Mouse (Mus musculus) stomach, embryonic 14.5 days (tissue): ENCODE results near the gene Syngr2. TPM values are rescaled to one million over a fixed set of nuclear protein-coding genes. Genes with fewer than 3 reads are reported as not detected.

Experiments
- ATAC-seq: fragments of 200-750 bp; cut with Nextera tagmentation; 2 replicates; pipeline ENCODE4 v1.8.0; 2017; ENCODE audit warnings: low read depth, moderate TSS enrichment; ENCODE audit not compliant: insufficient number of reproducible peaks, insufficient read depth, low FRiP score
- H3K27ac ChIP-seq: fragments of 300-500 bp; sonication (generic); 2 replicates; pipeline ENCODE4 v1.5.1; 2014; ENCODE audit warnings: mild to moderate bottlenecking, low read length, moderate library complexity, mixed read lengths
- H3K27me3 ChIP-seq: fragments of 300-500 bp; sonication (generic); 2 replicates; pipeline ENCODE4 v1.6.1; 2014; ENCODE audit warnings: low read length, control low read depth, mixed read lengths; ENCODE audit not compliant: control insufficient read depth, insufficient read depth
- H3K36me3 ChIP-seq: fragments of 300-500 bp; sonication (generic); 2 replicates; pipeline ENCODE4 v1.6.1; 2014; ENCODE audit warnings: mild to moderate bottlenecking, control low read depth, low read length, moderate library complexity, mixed read lengths; ENCODE audit not compliant: control insufficient read depth, insufficient read depth
- H3K4me1 ChIP-seq: fragments of 300-500 bp; sonication (generic); 2 replicates; pipeline ENCODE4 v1.6.1; 2014; ENCODE audit warnings: low read length, control low read depth, mixed read lengths; ENCODE audit not compliant: control insufficient read depth, insufficient read depth
- H3K4me2 ChIP-seq: fragments of 300-500 bp; sonication (generic); replicated peaks from 2 replicates; pipeline ENCODE4 v1.6.1; 2014; ENCODE audit warnings: low read depth, low read length, control low read depth
- H3K4me3 ChIP-seq: fragments of 300-500 bp; sonication (generic); 2 replicates; pipeline ENCODE4 v1.5.1; 2014; ENCODE audit warnings: low read depth, low read length, control low read depth
- H3K9ac ChIP-seq: fragments of 300-500 bp; sonication (generic); replicated peaks from 2 replicates; pipeline ENCODE4 v1.6.1; 2014; ENCODE audit warnings: low read depth, mild to moderate bottlenecking, control low read depth, low read length, moderate library complexity, mixed read lengths
- H3K9me3 ChIP-seq: fragments of 300-500 bp; sonication (generic); 2 replicates; pipeline ENCODE4 v1.6.1; 2016; ENCODE audit warnings: low read depth, low read length, control low read depth; ENCODE audit not compliant: control insufficient read depth
- whole genome bisulfite sequencing: fragments of 180-500 bp; shearing (Covaris S2); extraction: QIAGEN DNeasy Blood & Tissue Kit; methylation state at CpG from one replicate; pipeline ENCODE4 v1.1.7; 2014; 5-methylcytosine and 5-hydroxymethylcytosine counted together
- polyA plus RNA-seq: library from polyadenylated mRNA; unstranded; fragments of >200 nt; fragmentation: Nextera tagmentation; extraction: Ambion mirVana; gene quantifications from 2 replicates; pipeline ENCODE4 v1.2.1, GENCODE M21; 2014

Syngr2 gene
- polyA plus RNA-seq, 1 experiment from 2014 or later, result 101 TPM

GRCm38 (mm10) chr11:117778031-117778430 is 31.4 kb upstream of the Syngr2 start:
- Histone ChIP-seq H3K27ac (no peak overlapping the region), H3K4me3 (no peak overlapping the region), H3K9me3 (no peaks in the 10 kb centered on the region), H3K4me2 (no peak overlapping the region), H3K4me1 (peaks cover 40% of the 10 kb centered on the region), H3K27me3 (no peaks in the 10 kb centered on the region), H3K9ac (no peak overlapping the region), H3K36me3 (peaks cover 4% of the 10 kb centered on the region; the same call in 1 of the 2 replicates)
- 93% methylated on average over 11 of the region's 11 CpGs for WGBS
- no peak for ATAC-seq

- Histone ChIP-seq H3K9me3 (no peaks in the 10 kb centered on the region), H3K27ac (peak overlapping the region; percentile 94; the same call in 1 of the 2 replicates), H3K27me3 (no peaks in the 10 kb centered on the region), H3K4me3 (peak overlapping the region; percentile 44), H3K36me3 (peaks cover 4% of the 10 kb centered on the region; the same call in 1 of the 2 replicates), H3K4me1 (peaks cover 44% of the 10 kb centered on the region), H3K4me2 (peak overlapping the region; percentile 88), H3K9ac (no peak overlapping the region)
- 57% methylated on average over 12 of the region's 12 CpGs for WGBS
- no peak for ATAC-seq
Observed at GRCm38 (mm10) chr11:117778851-117779433, 30.5 kb upstream of the Syngr2 start.

- Histone ChIP-seq H3K4me1 (peaks cover 44% of the 10 kb centered on the region), H3K36me3 (peaks cover 2% of the 10 kb centered on the region; the same call in 1 of the 2 replicates), H3K4me3 (peak overlapping the region; percentile 44), H3K27ac (peak overlapping the region; percentile 94), H3K27me3 (no peaks in the 10 kb centered on the region), H3K4me2 (peak overlapping the region; percentile 88), H3K9ac (peak overlapping the region; percentile 56), H3K9me3 (no peaks in the 10 kb centered on the region)
- 5% methylated on average over 38 of the region's 38 CpGs for WGBS
- ATAC-seq, result no peak
Observed at GRCm38 (mm10) chr11:117779434-117780198, 29.9 kb upstream of the Syngr2 start.

GRCm38 (mm10) chr11:117780199-117780515 is 29.3 kb upstream of the Syngr2 start:
- Histone ChIP-seq H3K4me1 (peaks cover 44% of the 10 kb centered on the region), H3K27ac (peak overlapping the region; percentile 94), H3K36me3 (no peaks in the 10 kb centered on the region), H3K9me3 (no peaks in the 10 kb centered on the region), H3K27me3 (no peaks in the 10 kb centered on the region), H3K4me2 (peak overlapping the region; percentile 88), H3K4me3 (peak overlapping the region; percentile 44), H3K9ac (peak overlapping the region; percentile 56)
- ATAC-seq, result no peak; the same call in 1 of the 2 replicates
- 1% methylated on average over 17 of the region's 17 CpGs for WGBS

- Histone ChIP-seq H3K9ac (peak overlapping the region; percentile 56; the same call in 1 of the 2 replicates), H3K27ac (peak overlapping the region; percentile 94), H3K4me3 (peak overlapping the region; percentile 44), H3K9me3 (no peaks in the 10 kb centered on the region), H3K36me3 (no peaks in the 10 kb centered on the region), H3K4me1 (peaks cover 44% of the 10 kb centered on the region), H3K4me2 (peak overlapping the region; percentile 88), H3K27me3 (no peaks in the 10 kb centered on the region)
- ATAC-seq, result peak; percentile 78
- WGBS, result 1% methylated on average over 19 of the region's 19 CpGs
Observed at GRCm38 (mm10) chr11:117780582-117781111, 28.8 kb upstream of the Syngr2 start.

- Histone ChIP-seq H3K4me1 (peaks cover 44% of the 10 kb centered on the region), H3K9me3 (no peaks in the 10 kb centered on the region), H3K9ac (no peak overlapping the region), H3K4me3 (peak overlapping the region; percentile 44; the same call in 1 of the 2 replicates), H3K4me2 (peak overlapping the region; percentile 88), H3K27ac (peak overlapping the region; percentile 94), H3K36me3 (no peaks in the 10 kb centered on the region), H3K27me3 (no peaks in the 10 kb centered on the region)
- ATAC-seq, result no peak
- WGBS, result 18% methylated on average over 18 of the region's 18 CpGs
Observed at GRCm38 (mm10) chr11:117781199-117781821, 28.2 kb upstream of the Syngr2 start.

GRCm38 (mm10) chr11:117781993-117782704 is 27.3 kb upstream of the Syngr2 start, which contains the start of the genes Tmc8 and Tmc6:
TSS of gene Tmc8 (plus strand) at chr11:117782076.
TSS of gene Tmc6 (minus strand) at chr11:117782198.
- Histone ChIP-seq H3K9me3 (no peaks in the 10 kb centered on the region), H3K4me2 (peak within 1 kb of the TSS; percentile 88), H3K9ac (peak within 1 kb of the TSS; percentile 23; the same call in 1 of the 2 replicates), H3K27ac (peak within 1 kb of the TSS; percentile 94), H3K36me3 (no peaks in the 10 kb centered on the region), H3K4me3 (peak within 1 kb of the TSS; percentile 44), H3K4me1 (peaks cover 44% of the 10 kb centered on the region), H3K27me3 (no peaks in the 10 kb centered on the region)
- WGBS, result 46% methylated on average over 24 of the region's 24 CpGs
- no peak for ATAC-seq

- peak overlapping the region; percentile 23; the same call in 1 of the 2 replicates for H3K9ac ChIP-seq
- no peaks in the 10 kb centered on the region for H3K27me3 ChIP-seq
- H3K4me2 ChIP-seq, result peak overlapping the region; percentile 39
- no peaks in the 10 kb centered on the region for H3K9me3 ChIP-seq
- H3K4me1 ChIP-seq, result peaks cover 44% of the 10 kb centered on the region
- no peak overlapping the region for H3K27ac ChIP-seq
- WGBS, result 50% methylated on average over 9 of the region's 9 CpGs
- H3K36me3 ChIP-seq, result no peaks in the 10 kb centered on the region
- peak overlapping the region; percentile 14 for H3K4me3 ChIP-seq
- no peak for ATAC-seq
Observed at GRCm38 (mm10) chr11:117782705-117783034, 26.8 kb upstream of the Syngr2 start.
